Mouse (Mus musculus): ENCODE data around the gene Cers1.

Gene Cers1

GRCm38 (mm10) chr8:70315624-70316510 lies at the start of gene Cers1:
Gene Cers1, plus strand, starts transcription at chr8:70315775.
- peak; percentile 87 for DNase-seq

GRCm38 (mm10) chr8:70267674-70268073 lies 47.9 kb upstream of the Cers1 start:
- DNase-seq, result no peak

- no peak for DNase-seq
Observed at GRCm38 (mm10) chr8:70268311-70268710, 47.3 kb upstream of the Cers1 start.

DNA sequence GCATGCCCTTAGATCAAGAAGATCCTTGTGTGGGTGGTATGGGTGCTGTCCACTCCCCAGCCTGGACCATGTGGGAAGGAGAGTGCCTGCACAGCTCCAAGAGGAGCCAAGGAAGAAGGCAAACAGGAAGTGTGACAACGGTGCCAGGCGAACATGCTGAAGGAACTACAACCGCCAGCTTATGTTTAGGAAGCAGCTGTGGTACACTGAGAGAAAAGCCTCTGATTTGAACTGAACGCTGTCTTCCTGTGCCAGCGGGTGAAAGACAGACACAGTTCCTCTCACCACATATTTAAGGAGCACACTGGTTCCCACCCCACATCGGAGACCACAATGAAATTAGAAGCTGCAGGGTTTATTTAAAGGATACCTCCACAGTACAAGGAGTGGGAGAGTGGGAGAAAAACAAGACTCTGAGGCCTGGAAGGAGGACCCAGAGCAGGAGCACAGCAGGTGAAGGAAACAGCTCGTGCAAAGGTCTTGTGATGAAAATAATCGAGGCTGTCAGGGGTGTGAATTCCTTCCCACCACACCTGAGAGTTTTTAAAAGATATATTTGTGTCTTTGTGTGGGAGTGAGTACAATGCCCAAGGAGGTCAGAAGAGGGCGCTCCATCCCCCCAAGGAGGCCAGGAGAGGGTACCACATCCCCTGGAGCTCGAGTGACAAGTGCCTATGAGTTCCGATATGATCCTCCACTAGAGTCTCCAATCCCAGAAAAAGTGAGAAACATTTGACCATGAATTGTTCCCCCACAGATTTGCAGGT lies 46.6 kb upstream of the Cers1 start:
- DNase-seq, result peak; percentile 24

DNA sequence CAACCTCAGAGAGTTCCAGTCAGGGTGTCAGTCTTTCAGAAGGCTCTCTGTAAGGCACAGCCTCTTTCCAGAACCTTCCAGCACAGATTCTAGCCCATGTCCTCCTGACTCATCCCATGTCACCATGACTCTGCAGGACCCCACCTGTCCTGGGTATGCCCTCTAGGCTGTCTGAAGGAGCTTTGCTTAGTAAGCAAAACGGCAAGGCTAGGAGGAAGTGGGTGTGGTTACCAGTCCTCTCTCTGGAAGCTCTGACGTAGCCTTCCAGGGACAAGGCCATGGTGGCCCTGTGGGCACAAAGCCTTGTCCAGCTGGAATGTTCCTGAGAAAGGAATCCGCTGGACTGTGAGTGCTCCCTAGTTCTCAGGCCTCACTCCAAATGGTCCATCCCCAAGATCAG lies 42.6 kb upstream of the Cers1 start:
- DNase-seq, result no peak

DNA sequence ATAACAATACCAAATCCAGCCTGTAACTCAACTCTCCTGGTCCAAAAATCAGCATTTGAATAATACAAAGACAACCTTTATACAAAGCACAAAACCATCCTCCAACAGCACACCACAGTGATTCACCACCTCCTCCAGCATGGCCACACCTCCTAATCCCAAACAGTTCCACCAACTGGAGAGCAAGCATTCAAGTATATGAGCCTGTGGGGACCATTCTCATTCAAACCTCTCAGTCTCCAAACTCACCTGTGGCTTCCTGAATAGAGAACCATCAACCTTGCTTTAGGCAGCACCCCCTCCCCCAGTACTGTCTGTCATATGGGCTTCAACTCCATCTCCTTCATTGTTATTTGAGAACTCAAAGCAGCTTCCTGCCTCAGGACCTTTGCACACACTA lies 41.2 kb upstream of the Cers1 start:
- no peak for DNase-seq

DNA sequence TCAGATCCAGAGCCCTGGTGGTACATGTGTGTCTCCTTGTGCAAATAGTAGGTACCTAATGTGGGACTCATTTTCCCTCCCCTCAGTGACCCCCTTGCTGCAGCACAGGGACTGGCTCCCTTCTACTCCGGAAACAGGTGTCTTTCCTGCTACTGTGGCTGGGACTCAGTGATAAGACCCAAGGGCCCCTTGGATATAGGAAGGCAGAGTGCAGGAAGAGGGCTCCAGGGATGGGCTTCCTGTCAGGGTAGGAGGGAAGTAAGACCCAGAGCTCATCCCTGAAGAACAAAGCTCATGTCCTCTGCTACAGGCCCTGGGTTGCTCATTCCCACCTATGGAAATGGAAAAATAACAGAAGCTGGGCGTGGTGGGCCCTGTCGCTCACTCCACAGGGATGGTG lies 39.1 kb upstream of the Cers1 start:
- DNase-seq, result no peak

DNA sequence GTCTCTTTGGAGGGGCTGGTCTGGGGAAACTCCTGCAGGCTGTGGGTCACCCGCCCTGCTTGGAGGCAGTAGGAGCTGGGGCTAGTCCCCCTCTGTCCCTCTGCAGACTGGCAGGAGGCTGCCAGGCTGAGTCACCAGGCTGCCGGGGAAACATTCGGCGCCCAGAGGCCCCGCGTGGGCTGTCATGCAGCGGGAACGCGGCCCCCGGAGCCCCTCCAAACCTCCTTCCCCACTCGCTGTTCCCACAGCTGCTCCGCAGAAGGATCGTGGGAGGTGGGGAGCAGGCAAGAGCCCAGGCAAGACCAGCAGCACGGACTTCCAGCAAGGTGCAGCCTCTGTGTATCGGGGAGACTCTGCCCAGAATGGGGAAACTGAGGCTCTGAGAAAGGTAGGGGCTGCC lies 37.4 kb upstream of the Cers1 start:
- DNase-seq, result peak; percentile 25

- DNase-seq, result no peak
Observed at GRCm38 (mm10) chr8:70279266-70279665, 36.3 kb upstream of the Cers1 start.

DNA sequence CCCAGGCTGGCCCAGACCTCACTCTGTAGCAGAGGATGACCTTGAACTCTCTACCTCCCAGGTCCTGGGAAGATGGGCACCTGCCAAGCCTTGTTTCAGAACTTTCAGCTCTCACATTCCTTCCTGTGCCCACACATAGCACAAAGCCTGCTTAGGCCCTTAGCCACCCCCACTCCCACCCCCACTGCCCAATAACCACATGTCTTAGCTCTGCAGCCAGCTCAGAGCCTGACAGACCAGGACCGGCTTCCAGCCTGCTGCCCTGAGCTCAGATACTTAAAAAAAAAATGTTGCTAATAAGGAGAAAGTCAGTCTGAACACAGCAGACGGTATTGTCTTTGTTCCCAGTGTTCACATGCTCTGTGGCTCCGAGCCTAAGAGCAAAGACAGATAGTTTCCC lies 34.6 kb upstream of the Cers1 start:
- DNase-seq, result no peak

GRCm38 (mm10) chr8:70282603-70283135 lies 32.9 kb upstream of the Cers1 start, which contains the start of gene Homer3:
Gene Homer3, plus strand, starts transcription at chr8:70282827.
- peak; percentile 79 for DNase-seq

DNA sequence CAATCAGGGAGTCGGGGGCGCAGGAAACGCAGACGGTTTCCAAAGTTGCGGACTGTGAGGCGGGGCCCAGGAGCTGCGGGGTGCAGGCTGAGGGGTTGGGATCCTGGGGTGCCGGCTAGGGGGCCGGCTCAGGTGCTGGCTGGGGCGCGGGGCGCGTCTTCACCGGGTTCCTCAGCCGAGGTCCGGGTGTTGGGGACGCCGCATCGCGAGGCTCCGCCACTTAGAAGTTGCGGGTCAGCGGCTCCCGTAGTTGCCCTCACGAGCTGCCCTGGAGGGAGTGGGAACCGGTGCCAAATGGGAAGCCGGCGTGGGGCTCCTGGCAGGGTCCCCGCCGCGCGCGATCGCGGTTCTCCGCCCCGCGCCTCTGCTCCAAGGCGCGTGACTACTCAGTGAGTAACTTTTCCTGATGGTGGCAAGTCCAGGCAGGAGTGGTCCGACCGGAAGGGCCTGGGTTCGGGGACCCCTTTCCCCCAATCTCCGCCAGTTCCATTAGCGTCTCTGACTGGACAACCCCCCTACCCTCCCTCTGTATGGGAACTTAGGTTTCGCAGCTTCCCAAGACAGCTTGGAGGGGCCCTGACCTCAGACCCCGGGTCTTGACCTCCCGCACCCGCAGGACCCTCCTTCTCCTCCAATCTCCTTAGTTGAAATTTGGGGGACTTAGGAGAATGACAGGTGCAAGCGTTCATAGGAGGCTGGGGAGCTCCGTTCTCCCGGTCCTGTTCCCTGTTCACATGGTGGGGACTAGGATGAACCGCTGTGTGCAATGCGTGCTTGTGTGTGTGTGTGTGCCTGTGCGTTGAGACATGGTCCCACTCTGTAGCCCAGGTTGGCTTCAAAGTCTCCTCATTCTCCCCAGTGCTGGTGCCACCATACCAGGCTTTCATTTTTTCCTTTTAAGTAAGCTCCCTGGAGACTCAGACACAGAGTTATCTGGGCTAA lies 32.2 kb upstream of the Cers1 start:
- peak; percentile 20 for DNase-seq

- DNase-seq, result no peak
Observed at GRCm38 (mm10) chr8:70284421-70284820, 31.2 kb upstream of the Cers1 start.

DNA sequence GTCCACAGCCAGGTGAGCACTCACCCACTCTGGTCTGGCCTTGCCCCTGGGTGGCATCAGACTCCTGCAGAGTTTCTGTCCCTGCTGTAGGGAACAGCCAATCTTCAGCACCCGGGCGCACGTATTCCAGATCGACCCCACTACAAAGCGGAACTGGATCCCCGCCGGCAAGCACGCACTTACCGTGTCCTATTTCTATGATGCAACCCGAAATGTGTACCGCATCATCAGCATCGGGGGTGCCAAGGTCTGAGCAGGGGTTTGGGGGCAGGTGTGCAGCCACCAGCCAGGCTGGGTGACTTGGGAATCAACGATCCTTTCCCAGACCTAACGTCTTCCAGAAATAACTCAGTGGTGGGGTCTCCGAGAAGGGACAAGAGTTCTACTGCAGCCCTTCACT lies 30.3 kb upstream of the Cers1 start:
- DNase-seq, result no peak

- no peak for DNase-seq
Observed at GRCm38 (mm10) chr8:70286737-70287136, 28.8 kb upstream of the Cers1 start.

DNA sequence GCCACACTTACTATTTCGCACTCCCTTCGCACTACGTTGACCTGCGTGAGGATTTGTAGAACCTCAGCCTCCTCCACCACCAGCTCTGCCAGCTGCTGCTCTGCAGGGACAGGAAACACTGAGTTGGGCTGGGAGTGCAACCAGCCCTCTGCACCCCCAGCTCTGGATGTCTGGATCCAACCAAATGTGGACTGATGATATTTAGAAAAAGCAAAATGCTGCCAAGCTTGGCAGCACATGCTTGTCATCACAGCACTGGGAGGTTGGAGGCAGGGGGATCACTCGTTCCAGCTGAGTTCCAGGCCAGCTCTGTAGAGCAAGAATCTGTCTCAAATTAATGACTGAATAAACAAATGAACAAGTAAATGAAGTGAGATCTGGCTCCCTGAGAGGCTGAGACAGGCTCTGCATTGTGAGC lies 21.6 kb upstream of the Cers1 start:
- no peak for DNase-seq

DNA sequence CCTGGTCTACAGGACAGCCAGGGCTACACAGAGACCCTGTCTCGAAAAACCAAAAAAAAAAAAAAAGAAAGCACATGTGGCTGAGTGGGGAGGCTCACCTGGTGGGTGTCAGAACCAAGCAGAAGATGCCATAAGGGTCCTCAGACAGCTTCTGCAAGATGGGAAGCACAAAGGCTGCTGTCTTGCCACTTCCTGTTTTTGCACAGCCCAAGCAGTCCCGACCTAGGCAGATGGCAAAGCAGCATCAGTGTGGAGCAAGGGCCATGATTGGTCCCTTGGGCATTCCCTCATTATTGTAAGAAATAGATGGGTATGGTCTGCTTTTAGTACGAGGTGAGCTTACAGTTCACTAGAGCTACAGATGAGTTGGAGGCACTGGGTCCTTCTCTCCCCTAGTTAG lies 14.7 kb upstream of the Cers1 start:
- DNase-seq, result no peak

- DNase-seq, result peak; percentile 94
Observed at GRCm38 (mm10) chr8:70302358-70302890, 13.2 kb upstream of the Cers1 start, which contains the start of the genes Ddx49 and Cope. Gene Ddx49, minus strand, starts transcription at chr8:70302489. Gene Cope, plus strand, starts transcription at chr8:70302518.

DNA sequence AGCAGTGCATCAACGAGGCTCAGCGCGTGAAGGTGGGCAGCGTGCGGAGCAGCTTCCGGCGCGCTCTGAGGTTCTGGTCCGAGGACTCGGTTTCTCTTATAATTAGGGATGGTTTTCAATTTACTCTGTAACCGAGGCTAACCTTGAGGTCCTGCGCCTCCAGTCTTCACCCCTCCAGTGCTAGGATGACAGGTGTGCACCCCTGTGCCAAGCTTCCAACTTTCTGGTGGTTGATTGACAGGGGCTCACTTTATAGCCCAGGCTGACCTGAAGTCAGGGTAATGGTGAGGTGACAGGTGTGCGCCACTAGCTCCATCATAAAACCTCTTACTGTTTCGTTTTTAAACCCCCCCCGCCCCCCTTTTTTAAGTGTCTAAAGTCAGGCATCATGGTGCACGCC lies 12.7 kb upstream of the Cers1 start:
- DNase-seq, result no peak

- DNase-seq, result no peak
Observed at GRCm38 (mm10) chr8:70309311-70309710, 6.3 kb upstream of the Cers1 start.

GRCm38 (mm10) chr8:70313399-70313798 lies 2.2 kb upstream of the Cers1 start:
- no peak for DNase-seq
